Mouse (Mus musculus) MEL (cell line): Measurements from ENCODE around the gene Brd1. TPM values are rescaled to one million over a fixed set of nuclear protein-coding genes. Genes with fewer than 3 reads are reported as not detected.

ENCODE experiments used
- DNase-seq: peaks from one replicate; pipeline ENCODE4 v3.0.0; 2011; ENCODE audit warnings: low read depth, low spot score
- H3K27ac ChIP-seq: 2 replicates; pipeline ENCODE4 v1.5.1; 2012; ENCODE audit warnings: low read depth, mild to moderate bottlenecking, control low read depth, low read length, moderate library complexity; ENCODE audit not compliant: control insufficient read depth
- H3K27me3 ChIP-seq, 2 experiments: fragments of 150-350 bp in 1 of 2; sonication (generic) in 1 of 2; 2 replicates each; pipeline ENCODE4 v1.6.1; 2012; ENCODE audit warnings: low read length in 2 of 2, mild to moderate bottlenecking in 2 of 2, improper control_type of control experiment in 1 of 2, moderate library complexity in 1 of 2; ENCODE audit not compliant: insufficient read depth in 2 of 2, control insufficient read depth in 1 of 2
- H3K36me3 ChIP-seq, 2 experiments: 2 replicates each; pipeline ENCODE4 v1.6.1; 2012 to 2014; ENCODE audit warnings: low read length in 2 of 2, improper control_type of control experiment in 1 of 2, inconsistent platforms in 1 of 2, mild to moderate bottlenecking in 1 of 2; ENCODE audit not compliant: insufficient read depth in 2 of 2, control insufficient read depth in 1 of 2
- H3K4me1 ChIP-seq, 2 experiments: fragments of 150-350 bp in 1 of 2; sonication (generic) in 1 of 2; 2 replicates each; pipeline ENCODE4 v1.6.1; 2012; ENCODE audit warnings: low read length in 2 of 2, improper control_type of control experiment in 1 of 2, mild to moderate bottlenecking in 1 of 2; ENCODE audit not compliant: insufficient read depth in 2 of 2, control insufficient read depth in 1 of 2
- H3K4me3 ChIP-seq, 2 experiments: fragments of 150-350 bp in 1 of 2; sonication (generic) in 1 of 2; 2 replicates each; pipeline ENCODE4 v1.5.1; 2012; ENCODE audit warnings: low read depth in 2 of 2, low read length in 2 of 2, mild to moderate bottlenecking in 2 of 2, moderate library complexity in 2 of 2, control low read depth in 1 of 2, improper control_type of control experiment in 1 of 2; ENCODE audit not compliant: control insufficient read depth in 1 of 2, insufficient read depth in 1 of 2
- H3K79me2 ChIP-seq: 2 replicates; pipeline ENCODE4 v1.6.1; 2012; ENCODE audit warnings: mild to moderate bottlenecking, low read length, moderate library complexity; ENCODE audit not compliant: control insufficient read depth, poor library complexity, insufficient read depth
- H3K9ac ChIP-seq: 2 replicates; pipeline ENCODE4 v1.6.1; 2012; ENCODE audit warnings: low read depth, mild to moderate bottlenecking, control low read depth, low read length, moderate library complexity; ENCODE audit not compliant: control insufficient read depth, poor library complexity, severe bottlenecking
- H3K9me3 ChIP-seq: fragments of 150-350 bp; sonication (generic); replicated peaks from 2 replicates; pipeline ENCODE4 v1.6.1; 2012; ENCODE audit warnings: mild to moderate bottlenecking, low read length, improper control_type of control experiment, moderate library complexity; ENCODE audit not compliant: insufficient read depth
- CHD1 ChIP-seq: IDR thresholded peaks from 2 replicates; pipeline ENCODE4 v1.6.1; 2012; ENCODE audit warnings: low read depth, mild to moderate bottlenecking, inconsistent platforms, low read length, improper control_type of control experiment
- CHD2 ChIP-seq: IDR thresholded peaks from 2 replicates; pipeline ENCODE4 v1.6.1; 2011; ENCODE audit warnings: low read length, improper control_type of control experiment
- E2F4 ChIP-seq: IDR thresholded peaks from 2 replicates; pipeline ENCODE4 v1.6.1; 2011; ENCODE audit warnings: low read depth, low read length, improper control_type of control experiment, borderline replicate concordance
- ELF1 ChIP-seq: IDR thresholded peaks from 2 replicates; pipeline ENCODE4 v1.6.1; 2014; ENCODE audit warnings: low read depth, mild to moderate bottlenecking, inconsistent platforms, low read length, improper control_type of control experiment, moderate library complexity
- GATA1 ChIP-seq: IDR thresholded peaks from 2 replicates; pipeline ENCODE4 v1.6.1; 2011; ENCODE audit warnings: low read depth, low read length, improper control_type of control experiment
- HCFC1 ChIP-seq: IDR thresholded peaks from 2 replicates; pipeline ENCODE4 v1.6.1; 2012; ENCODE audit warnings: low read depth, mild to moderate bottlenecking, inconsistent platforms, low read length, improper control_type of control experiment, moderate library complexity
- JUND ChIP-seq: IDR thresholded peaks from 2 replicates; pipeline ENCODE4 v1.6.1; 2011; ENCODE audit warnings: low read depth, mild to moderate bottlenecking, improper control_type of control experiment, low read length
- KAT2A ChIP-seq: conservative IDR thresholded peaks from 2 replicates; pipeline ENCODE4 v1.6.1; 2012; ENCODE audit warnings: low read depth, low read length, improper control_type of control experiment, inconsistent platforms
- MEF2A ChIP-seq: IDR thresholded peaks from 2 replicates; pipeline ENCODE4 v1.6.1; 2014; ENCODE audit warnings: low read depth, mild to moderate bottlenecking, inconsistent platforms, low read length, improper control_type of control experiment; ENCODE audit not compliant: poor library complexity, insufficient replicate concordance, severe bottlenecking; ENCODE audit errors: extremely low read depth
- MXI1 ChIP-seq: IDR thresholded peaks from 2 replicates; pipeline ENCODE4 v1.6.1; 2011; ENCODE audit warnings: mild to moderate bottlenecking, low read depth, low read length, improper control_type of control experiment
- MYC ChIP-seq: IDR thresholded peaks from 2 replicates; pipeline ENCODE4 v1.6.1; 2011; ENCODE audit warnings: low read depth, mild to moderate bottlenecking, low read length, improper control_type of control experiment, moderate library complexity
- NRF1 ChIP-seq: IDR thresholded peaks from 2 replicates; pipeline ENCODE4 v1.6.1; 2014; ENCODE audit warnings: low read depth, mild to moderate bottlenecking, inconsistent platforms, low read length, improper control_type of control experiment, moderate library complexity; ENCODE audit not compliant: poor library complexity, insufficient read depth, severe bottlenecking
- POLR2A ChIP-seq, 2 experiments: IDR thresholded peaks; 2 replicates each; pipeline ENCODE4 v1.6.1; 2011 to 2012; ENCODE audit warnings: low read length in 2 of 2, mild to moderate bottlenecking in 2 of 2, control low read depth in 1 of 2, improper control_type of control experiment in 1 of 2, low read depth in 1 of 2, moderate library complexity in 1 of 2; ENCODE audit not compliant: control insufficient read depth in 1 of 2, insufficient read depth in 1 of 2, poor library complexity in 1 of 2
- POLR2AphosphoS5 ChIP-seq: IDR thresholded peaks from 2 replicates; pipeline ENCODE4 v1.6.1; 2012; ENCODE audit warnings: low read depth, borderline replicate concordance, mild to moderate bottlenecking, inconsistent platforms, low read length, moderate library complexity, mixed read lengths
- RAD21 ChIP-seq: IDR thresholded peaks from 2 replicates; pipeline ENCODE4 v1.6.1; 2011; ENCODE audit warnings: mild to moderate bottlenecking, low read depth, low read length, improper control_type of control experiment
- TAL1 ChIP-seq: IDR thresholded peaks from 2 replicates; pipeline ENCODE4 v1.6.1; 2012; ENCODE audit warnings: mild to moderate bottlenecking, inconsistent platforms, low read length, moderate library complexity, mixed read lengths
- TBP ChIP-seq: IDR thresholded peaks from 2 replicates; pipeline ENCODE4 v1.8.0; 2011; ENCODE audit warnings: low read depth, low read length, improper control_type of control experiment
- TCF12 ChIP-seq: IDR thresholded peaks from 2 replicates; pipeline ENCODE4 v1.6.1; 2014; ENCODE audit warnings: low read depth, mild to moderate bottlenecking, inconsistent platforms, low read length, improper control_type of control experiment, moderate library complexity
- USF1 ChIP-seq: IDR thresholded peaks from 2 replicates; pipeline ENCODE4 v1.6.1; 2014; ENCODE audit warnings: low read depth, mild to moderate bottlenecking, inconsistent platforms, low read length, improper control_type of control experiment, moderate library complexity
- USF2 ChIP-seq, 2 experiments: IDR thresholded peaks; 2 replicates each; pipeline ENCODE4 v1.6.1; 2011 to 2012; ENCODE audit warnings: improper control_type of control experiment in 2 of 2, low read length in 2 of 2, borderline replicate concordance in 1 of 2, inconsistent platforms in 1 of 2, low read depth in 1 of 2, mild to moderate bottlenecking in 1 of 2; ENCODE audit not compliant: insufficient read depth in 1 of 2
- ZC3H11A ChIP-seq: IDR thresholded peaks from 2 replicates; pipeline ENCODE4 v1.6.1; 2012; ENCODE audit warnings: low read depth, mild to moderate bottlenecking, inconsistent platforms, low read length, improper control_type of control experiment
- polyA plus RNA-seq, 2 experiments: library from polyadenylated mRNA; stranded (reverse) in 1 of 2; unstranded in 1 of 2; fragments of >175 nt in 1 of 2; fragments of >200 nt in 1 of 2; gene quantifications; 2 replicates each; pipeline versions ENCODE4 v1.2.1 to v1.2.4; 2012; ENCODE audit warnings: low replicate concordance in 2 of 2, low read depth in 1 of 2; ENCODE audit not compliant: insufficient read length in 2 of 2, insufficient read depth in 1 of 2, missing spikeins in 1 of 2
- total RNA-seq: library from RNA; depleted of rRNA; stranded (reverse); fragments of 300-350 nt; gene quantifications from 2 replicates; pipeline ENCODE4 v1.2.3, GENCODE M21; 2012

Brd1 gene
- total and polyA plus RNA-seq, 3 experiments, result 33.7 to 72.7 (median 43.1) TPM

GRCm38 (mm10) chr15:88725036-88725435 lies 9.0 kb downstream of the Brd1 start:
- no peaks in the 10 kb centered on the region for H3K27me3 ChIP-seq
- H3K27ac ChIP-seq, result no peak overlapping the region
- peaks cover 3 to 50% of the 10 kb centered on the region in 2 experiments; a peak in 2 of 4 replicates for H3K36me3 ChIP-seq
- TF ChIP-seq HCFC1, result no peak
- no peak for TF ChIP-seq KAT2A
- TF ChIP-seq USF1, result no peak
- TF ChIP-seq RAD21, result no peak
- TF ChIP-seq E2F4, result no peak
- TF ChIP-seq POLR2AphosphoS5, result no peak
- TF ChIP-seq CHD1, result no peak
- no peak for TF ChIP-seq MYC
- TF ChIP-seq CHD2, result no peak
- no peak for TF ChIP-seq TCF12
- no peak for TF ChIP-seq TBP
- TF ChIP-seq POLR2A (IDR thresholded peaks at IDR 0.05; ENCODE audit: control insufficient read depth in 1 of 2, insufficient read depth in 1 of 2, low read depth in 1 of 2, low read length in 2 of 2, poor library complexity in 1 of 2), result no peak
- no peak for TF ChIP-seq ZC3H11A
- no peak for TF ChIP-seq TAL1
- no peak for DNase-seq
- peaks cover 64% of the 10 kb centered on the region for H3K79me2 ChIP-seq
- H3K4me1 ChIP-seq, result no peaks in the 10 kb centered on the region
- H3K9ac ChIP-seq, result no peak overlapping the region
- H3K9me3 ChIP-seq, result no peaks in the 10 kb centered on the region
- H3K4me3 ChIP-seq, result no peak overlapping the region

GRCm38 (mm10) chr15:88724311-88724710 lies 9.7 kb downstream of the Brd1 start:
- Histone ChIP-seq H3K9ac (no peak overlapping the region), H3K27me3 (no peaks in the 10 kb centered on the region), H3K27ac (no peak overlapping the region), H3K36me3 (peaks cover 3 to 56% of the 10 kb centered on the region in 2 experiments; a peak in 2 of 4 replicates), H3K4me3 (no peak overlapping the region), H3K79me2 (peaks cover 57% of the 10 kb centered on the region), H3K9me3 (no peaks in the 10 kb centered on the region), H3K4me1 (no peaks in the 10 kb centered on the region)
- DNase-seq, result no peak
- TF ChIP-seq MEF2A (no peak), RAD21 (no peak), HCFC1 (no peak), JUND (no peak), GATA1 (no peak), ELF1 (no peak), MYC (no peak), MXI1 (no peak), USF2 (IDR thresholded peaks at IDR 0.05; ENCODE audit: borderline replicate concordance in 1 of 2, insufficient read depth in 1 of 2, low read depth in 1 of 2, low read length in 2 of 2) (no peak), NRF1 (no peak)
